Mouse (Mus musculus) lung, adult 2 months (tissue): ENCODE measurements around the gene Gba.
A peak's percentile ranks its signal among the peaks of the same experiment; 100 is the strongest.

Experiments
- CTCF ChIP-seq: fragments of 200-500 bp; IDR thresholded peaks from 2 replicates; pipeline ENCODE4 v1.5.1; 2011; ENCODE audit warnings: mild to moderate bottlenecking, low read length, control low read depth; ENCODE audit not compliant: insufficient read depth
- POLR2A ChIP-seq: fragments of 200-500 bp; IDR thresholded peaks from 2 replicates; pipeline ENCODE4 v1.6.1; 2011; ENCODE audit warnings: low read depth, mild to moderate bottlenecking, control low read depth, low read length, borderline replicate concordance; ENCODE audit errors: extremely low read depth

DNA sequence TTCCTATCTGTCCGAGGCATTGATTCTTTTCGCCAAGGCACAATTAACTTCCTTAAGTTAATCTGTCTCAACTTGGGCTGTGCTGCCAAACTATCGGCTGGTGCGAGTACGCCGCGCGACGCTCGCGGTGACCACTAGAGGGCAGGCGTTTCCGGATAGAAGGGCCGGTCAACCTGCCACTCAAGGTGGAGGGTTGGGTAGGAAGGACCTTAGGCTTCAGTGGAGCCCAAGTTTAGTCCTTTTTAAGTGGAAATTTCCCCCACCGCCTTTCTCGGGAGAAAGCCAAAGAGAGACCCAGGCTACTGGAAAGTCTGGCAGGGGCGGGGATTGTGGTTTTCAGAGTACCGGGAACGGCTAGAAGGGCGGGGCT is 25.4 kb downstream of the Gba start:
- TF ChIP-seq CTCF (peak; percentile 76), POLR2A (peak; percentile 52; the same call in 1 of the 2 replicates)
